Mouse (Mus musculus) ES-Bruce4 (cell line): ENCODE measurements around the gene Cpa4. TPM values are rescaled to one million over a fixed set of nuclear protein-coding genes. Genes with fewer than 3 reads are reported as not detected.

Source experiments
- H3K27ac ChIP-seq: 2 replicates; pipeline ENCODE4 v1.5.1; 2012; ENCODE audit warnings: low read length, inconsistent platforms; ENCODE audit not compliant: insufficient read depth
- H3K27me3 ChIP-seq: 2 replicates; pipeline ENCODE4 v1.6.1; 2012; ENCODE audit warnings: mild to moderate bottlenecking, low read length, inconsistent platforms; ENCODE audit not compliant: control insufficient read depth, poor library complexity, insufficient read depth, severe bottlenecking
- H3K36me3 ChIP-seq: 2 replicates; pipeline ENCODE4 v1.6.1; 2012; ENCODE audit warnings: inconsistent platforms, mild to moderate bottlenecking, low read length, moderate library complexity; ENCODE audit not compliant: control insufficient read depth, poor library complexity, insufficient read depth, severe bottlenecking
- H3K4me1 ChIP-seq: one replicate; pipeline ENCODE4 v1.8.1; 2011; ENCODE audit warnings: low read length; ENCODE audit not compliant: control insufficient read depth, insufficient read depth
- H3K4me3 ChIP-seq: 2 replicates; pipeline ENCODE4 v1.5.1; 2011; ENCODE audit warnings: low read depth, mild to moderate bottlenecking, low read length
- H3K9ac ChIP-seq: 2 replicates; pipeline ENCODE4 v1.6.1; 2012; ENCODE audit warnings: low read depth, mild to moderate bottlenecking, inconsistent platforms; ENCODE audit not compliant: poor library complexity, severe bottlenecking
- H3K9me3 ChIP-seq: replicated peaks from 2 replicates; pipeline ENCODE4 v1.6.1; 2012; ENCODE audit warnings: mild to moderate bottlenecking, low read length, inconsistent platforms; ENCODE audit not compliant: control insufficient read depth, poor library complexity, insufficient read depth, severe bottlenecking
- CTCF ChIP-seq: IDR thresholded peaks from one replicate; pipeline ENCODE4 v1.8.1; 2011; ENCODE audit warnings: low read depth, low read length
- EP300 ChIP-seq: IDR thresholded peaks from 2 replicates; pipeline ENCODE4 v1.6.1; 2011; ENCODE audit warnings: low read depth, low read length; ENCODE audit not compliant: insufficient read depth
- POLR2A ChIP-seq: IDR thresholded peaks from one replicate; pipeline ENCODE4 v1.8.1; 2011; ENCODE audit warnings: low read length; ENCODE audit not compliant: insufficient read depth
- polyA plus RNA-seq: library from polyadenylated mRNA; stranded (reverse); fragments of >200 nt; gene quantifications from 2 replicates; pipeline ENCODE4 v1.2.4, GENCODE M21; 2011; ENCODE audit warnings: low read depth; ENCODE audit not compliant: missing spikeins, insufficient read depth, insufficient read length

Cpa4 gene
- polyA plus RNA-seq, 1 experiment, result not detected

DNA sequence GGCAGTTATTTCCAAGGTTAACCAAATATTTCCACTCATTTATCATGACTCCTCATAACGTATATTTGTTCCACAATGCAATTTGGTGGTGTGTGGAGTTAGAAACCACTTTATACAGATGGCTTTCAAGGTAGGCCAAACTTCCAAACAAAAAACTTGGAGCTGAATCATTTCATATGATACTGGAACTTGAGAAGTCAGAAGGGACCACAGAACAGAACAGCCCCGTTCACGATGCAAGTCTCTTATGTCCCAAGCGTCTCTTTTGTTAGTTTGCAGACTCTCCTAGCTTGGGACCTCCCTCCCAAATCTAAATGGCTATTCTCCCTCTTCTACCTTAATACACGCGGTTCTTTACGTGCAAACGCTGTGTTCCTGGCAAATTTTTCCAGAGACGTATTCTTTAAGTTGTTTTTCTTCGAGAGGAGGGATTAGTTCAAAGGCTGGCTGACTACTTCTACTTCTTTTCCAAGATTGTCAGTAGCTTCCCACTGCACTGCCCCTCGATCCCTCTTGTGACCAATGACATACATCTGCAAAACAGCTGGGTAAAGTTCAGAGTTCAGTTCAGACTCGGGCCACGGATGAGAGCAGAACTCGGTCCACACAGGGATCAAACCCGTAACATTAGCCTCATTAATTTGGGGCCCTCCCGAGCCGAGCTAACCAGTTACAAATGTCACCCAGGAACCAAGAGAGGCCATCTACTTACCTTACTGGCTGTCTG lies 8.5 kb downstream of the Cpa4 start:
- H3K4me3 ChIP-seq, result no peak overlapping the region
- H3K27ac ChIP-seq, result no peak overlapping the region

DNA sequence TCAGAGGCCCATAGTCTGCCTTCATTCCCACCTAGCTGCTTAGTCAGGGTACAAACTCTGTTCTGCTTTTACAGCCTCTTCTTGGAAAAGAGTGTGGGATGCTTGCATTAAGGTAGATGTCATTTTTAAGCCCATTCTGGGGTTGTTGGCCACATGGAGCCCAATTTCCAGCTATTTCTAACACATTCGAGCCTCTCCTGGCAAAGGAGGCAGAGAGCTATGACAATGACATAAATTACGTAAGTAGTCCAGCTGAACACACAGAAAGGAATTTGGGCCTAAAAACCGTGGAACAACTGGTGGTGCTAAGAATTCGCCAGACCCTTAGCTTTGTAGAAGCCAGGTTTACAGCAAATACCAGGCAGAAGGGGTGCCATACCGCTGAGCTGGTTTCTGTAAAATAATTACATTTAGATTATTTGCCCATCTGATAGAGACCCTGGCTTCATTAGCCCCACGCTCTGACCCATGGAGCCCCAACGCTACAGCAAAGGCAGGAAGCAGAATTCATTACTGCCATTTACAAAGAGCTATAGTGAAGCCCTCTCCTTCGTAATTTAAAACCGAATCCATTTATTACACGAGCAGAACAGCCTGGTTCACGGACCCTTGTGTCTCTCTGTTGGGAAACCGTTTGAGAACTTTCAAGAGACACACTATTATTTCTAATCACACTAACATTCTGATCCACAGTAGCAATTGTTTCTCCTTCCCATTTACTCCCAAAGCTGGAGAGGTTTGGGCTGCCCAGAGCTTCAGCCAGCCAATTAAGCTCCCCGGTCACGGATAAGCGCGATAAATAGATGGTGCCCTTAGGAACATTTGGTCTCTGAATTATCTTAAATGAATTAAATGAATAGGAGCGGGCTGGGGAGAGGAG lies 12.0 kb downstream of the Cpa4 start:
- H3K27me3 ChIP-seq, result no peaks in the 10 kb centered on the region; the same call in 1 of the 2 replicates
- H3K9ac ChIP-seq, result no peak overlapping the region
- no peaks in the 10 kb centered on the region for H3K9me3 ChIP-seq
- H3K36me3 ChIP-seq, result no peaks in the 10 kb centered on the region
- TF ChIP-seq EP300 (no peak), POLR2A (no peak), CTCF (no peak)
- no peak overlapping the region for H3K4me3 ChIP-seq
- no peaks in the 10 kb centered on the region for H3K4me1 ChIP-seq
- H3K27ac ChIP-seq, result no peak overlapping the region

More for the DNA sequence above, 8.5 kb downstream of the Cpa4 start:
- Histone ChIP-seq H3K9ac (no peak overlapping the region), H3K4me1 (no peaks in the 10 kb centered on the region), H3K9me3 (no peaks in the 10 kb centered on the region), H3K36me3 (no peaks in the 10 kb centered on the region), H3K27me3 (no peaks in the 10 kb centered on the region; the same call in 1 of the 2 replicates)
- no peak for TF ChIP-seq CTCF
- no peak for TF ChIP-seq EP300
- TF ChIP-seq POLR2A, result no peak

DNA sequence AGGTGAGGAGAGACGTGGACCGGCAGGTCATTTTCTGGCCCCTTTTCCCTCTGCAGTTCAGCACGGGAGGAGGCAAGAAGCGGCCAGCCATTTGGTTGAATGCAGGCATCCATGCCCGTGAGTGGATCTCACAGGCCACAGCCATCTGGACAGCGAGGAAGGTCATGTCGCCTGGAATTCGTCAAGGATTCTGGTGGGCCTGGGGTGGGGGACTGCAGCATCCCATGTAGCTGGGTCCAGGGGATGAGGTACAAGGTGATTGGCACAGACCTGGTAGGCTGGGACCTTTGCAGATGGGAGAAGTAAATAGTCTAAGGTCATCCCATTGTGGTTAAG lies 12.6 kb downstream of the Cpa4 start:
- H3K4me1 ChIP-seq, result no peaks in the 10 kb centered on the region
- no peaks in the 10 kb centered on the region for H3K36me3 ChIP-seq
- no peak overlapping the region for H3K27ac ChIP-seq
- no peak overlapping the region for H3K9ac ChIP-seq
- no peaks in the 10 kb centered on the region; the same call in 1 of the 2 replicates for H3K27me3 ChIP-seq
- TF ChIP-seq CTCF (no peak), POLR2A (no peak), EP300 (no peak)
- no peaks in the 10 kb centered on the region for H3K9me3 ChIP-seq
- H3K4me3 ChIP-seq, result no peak overlapping the region

DNA sequence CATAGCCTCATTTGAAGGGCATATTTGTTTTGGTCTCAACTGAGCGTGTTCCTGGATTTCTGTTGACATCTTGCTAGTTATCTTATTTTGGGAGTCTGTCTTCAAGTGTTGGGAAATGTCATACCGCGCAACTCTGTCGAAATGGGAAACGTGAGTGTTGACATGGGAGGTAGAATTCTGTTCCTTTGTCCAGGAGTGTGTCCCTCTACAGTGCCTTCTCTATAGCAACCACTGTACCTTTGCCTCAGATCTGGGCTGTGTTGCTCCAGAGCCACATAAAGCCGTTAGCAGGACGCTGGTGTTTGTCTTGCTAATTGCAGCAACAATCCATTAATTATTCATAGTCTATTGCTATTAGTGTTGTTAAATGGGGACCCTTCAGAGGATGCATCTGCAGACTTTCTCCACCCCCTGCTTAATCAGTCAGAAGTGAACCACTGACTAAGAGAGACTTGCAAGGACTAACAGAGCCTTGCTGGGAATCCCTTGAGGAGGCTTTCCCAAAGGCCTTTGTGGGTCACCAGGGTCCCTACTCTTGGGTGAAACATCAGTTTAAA lies 18.8 kb downstream of the Cpa4 start:
- no peaks in the 10 kb centered on the region for H3K4me1 ChIP-seq
- no peak overlapping the region for H3K27ac ChIP-seq
- no peaks in the 10 kb centered on the region for H3K36me3 ChIP-seq
- H3K9me3 ChIP-seq, result no peaks in the 10 kb centered on the region
- TF ChIP-seq EP300 (no peak), POLR2A (no peak), CTCF (no peak)
- H3K9ac ChIP-seq, result no peak overlapping the region
- no peaks in the 10 kb centered on the region for H3K27me3 ChIP-seq
- no peak overlapping the region for H3K4me3 ChIP-seq

DNA sequence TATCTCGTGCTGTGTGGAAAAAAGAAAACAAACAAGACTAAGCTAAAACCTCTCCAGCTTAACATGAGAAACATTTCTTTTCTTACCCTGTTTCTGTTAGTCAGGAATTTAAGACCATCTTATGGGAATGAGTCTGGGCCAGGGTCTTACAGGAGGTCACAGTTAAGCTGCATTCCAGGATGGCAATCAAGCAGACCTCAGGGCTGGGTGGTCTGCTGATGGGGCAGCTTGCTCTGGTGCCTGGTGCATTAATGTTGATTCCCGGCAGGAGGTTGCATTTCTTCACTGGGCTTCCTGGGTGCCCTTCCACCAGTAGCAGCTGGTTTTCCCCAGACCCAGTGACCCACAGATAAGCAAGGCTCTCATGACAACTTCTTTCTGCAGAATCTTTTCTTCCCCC lies 21.6 kb downstream of the Cpa4 start:
- no peak for TF ChIP-seq POLR2A
- TF ChIP-seq CTCF, result no peak
- TF ChIP-seq EP300, result no peak
- Histone ChIP-seq H3K9me3 (no peaks in the 10 kb centered on the region), H3K27ac (no peak overlapping the region), H3K27me3 (no peaks in the 10 kb centered on the region), H3K4me3 (no peak overlapping the region), H3K36me3 (no peaks in the 10 kb centered on the region), H3K9ac (no peak overlapping the region), H3K4me1 (no peaks in the 10 kb centered on the region)
